Mouse (Mus musculus): ENCODE measurements at regions not wholly inside any gene's neighbourhood (a gene's known extent, or its start where the extent isn't known, plus 50 kb on each side); places are given as distances from the start of the nearest gene placed in this dataset.

DNA sequence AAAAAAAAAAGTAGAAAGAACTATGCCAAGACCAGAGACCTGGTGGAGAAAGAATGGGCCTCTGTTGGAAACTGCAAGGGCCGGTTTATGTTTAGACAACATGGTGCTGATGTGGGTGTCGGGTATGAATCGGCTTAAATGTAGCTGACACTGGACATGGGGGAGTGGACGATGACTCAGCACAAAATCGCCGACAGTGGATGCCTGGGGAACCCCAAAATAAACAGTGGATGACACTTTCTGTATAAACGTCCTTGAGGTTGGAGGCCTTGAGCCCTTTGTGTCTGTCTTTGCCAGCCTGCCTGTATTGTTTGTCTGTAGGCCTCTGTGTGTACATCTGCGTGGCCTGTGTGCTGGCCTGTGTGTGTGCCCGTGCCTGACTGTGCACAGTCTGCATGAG, 52.1 kb upstream of the Enah start:
- no peak for ATAC-seq (ENCODE audit: low FRiP score, low read depth)
- WGBS = 89% methylated on average over 9 of the region's 9 CpGs
- H3K4me1 ChIP-seq = no peaks in the 10 kb centered on the region
- no peak overlapping the region for H3K9ac ChIP-seq
- no peaks in the 10 kb centered on the region for H3K36me3 ChIP-seq
- H3K9me3 ChIP-seq = no peaks in the 10 kb centered on the region
- no peak overlapping the region for H3K4me2 ChIP-seq (replicated peaks)
- no peak overlapping the region for H3K4me3 ChIP-seq
- no peaks in the 10 kb centered on the region for H3K27me3 ChIP-seq (replicated peaks)
- no peak overlapping the region for H3K27ac ChIP-seq

DNA sequence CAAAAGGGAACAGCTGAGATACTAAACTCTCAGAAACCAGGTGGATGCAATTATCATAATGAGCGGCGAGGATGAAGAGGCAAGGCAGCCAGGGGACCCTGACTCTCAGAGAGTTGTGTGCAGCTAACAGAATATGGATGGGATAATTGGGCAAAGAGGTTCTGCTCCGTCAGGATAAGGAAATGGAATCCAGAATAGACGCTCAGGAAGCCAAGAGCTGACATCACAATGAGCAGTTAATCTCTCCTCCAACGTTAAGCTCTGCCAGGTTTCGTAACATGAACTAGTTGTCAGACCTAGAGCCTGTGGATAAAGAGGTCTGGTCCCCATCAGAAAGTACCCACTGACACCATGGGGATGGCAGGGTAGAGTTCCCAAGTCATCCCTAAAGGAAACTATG, 51.4 kb upstream of the Srp9 start:
- no peaks in the 10 kb centered on the region for H3K27me3 ChIP-seq (replicated peaks)

DNA sequence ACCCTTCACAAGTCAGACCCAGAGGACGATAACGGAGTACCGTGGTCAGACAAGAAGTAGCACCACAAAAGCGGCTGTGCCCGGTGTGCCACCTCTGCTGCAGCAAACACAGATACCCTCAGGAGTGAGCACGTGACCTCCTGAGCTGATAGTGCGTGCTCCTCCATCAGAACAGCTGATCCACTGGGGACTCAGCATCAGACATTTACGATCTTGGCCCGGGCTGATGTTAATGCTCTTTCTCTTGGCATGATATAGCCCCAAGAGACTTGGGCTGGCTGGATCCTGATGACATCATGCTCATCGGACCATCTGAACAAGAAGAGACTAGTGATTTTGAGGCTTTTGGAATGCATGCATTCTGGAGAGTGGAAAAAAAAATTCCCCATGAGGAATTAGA, 50.3 kb upstream of the Srp9 start:
- no peaks in the 10 kb centered on the region for H3K4me1 ChIP-seq
- no peaks in the 10 kb centered on the region for H3K27me3 ChIP-seq (replicated peaks)
- peak; percentile 25; the same call in 1 of the 2 replicates for ATAC-seq (ENCODE audit: low FRiP score, low read depth)
- 76% methylated on average over 10 of the region's 10 CpGs for WGBS
- no peak overlapping the region for H3K9ac ChIP-seq
- no peak overlapping the region for H3K27ac ChIP-seq
- peaks cover 12% of the 10 kb centered on the region; the same call in 1 of the 2 replicates for H3K9me3 ChIP-seq
- H3K4me3 ChIP-seq = no peak overlapping the region
- no peak overlapping the region for H3K4me2 ChIP-seq (replicated peaks)
- no peaks in the 10 kb centered on the region for H3K36me3 ChIP-seq

More for the DNA sequence above, 51.4 kb upstream of the Srp9 start:
- no peak overlapping the region for H3K27ac ChIP-seq
- no peak overlapping the region for H3K4me2 ChIP-seq (replicated peaks)
- no peaks in the 10 kb centered on the region for H3K4me1 ChIP-seq
- no peak overlapping the region for H3K9ac ChIP-seq
- H3K36me3 ChIP-seq = no peaks in the 10 kb centered on the region
- 88% methylated on average over 6 of the region's 6 CpGs for WGBS
- ATAC-seq (ENCODE audit: low FRiP score, low read depth) = no peak
- H3K4me3 ChIP-seq = no peak overlapping the region
- peaks cover 7% of the 10 kb centered on the region; the same call in 1 of the 2 replicates for H3K9me3 ChIP-seq
